Mouse (Mus musculus): ENCODE results near the gene Cdc42ep3. TPM values are rescaled to one million over a fixed set of nuclear protein-coding genes. Genes with fewer than 3 reads are reported as not detected.

Cdc42ep3 gene
- total and polyA plus RNA-seq, 3 experiments, result 3.9 to 30.8 (median 7.6) TPM

DNA sequence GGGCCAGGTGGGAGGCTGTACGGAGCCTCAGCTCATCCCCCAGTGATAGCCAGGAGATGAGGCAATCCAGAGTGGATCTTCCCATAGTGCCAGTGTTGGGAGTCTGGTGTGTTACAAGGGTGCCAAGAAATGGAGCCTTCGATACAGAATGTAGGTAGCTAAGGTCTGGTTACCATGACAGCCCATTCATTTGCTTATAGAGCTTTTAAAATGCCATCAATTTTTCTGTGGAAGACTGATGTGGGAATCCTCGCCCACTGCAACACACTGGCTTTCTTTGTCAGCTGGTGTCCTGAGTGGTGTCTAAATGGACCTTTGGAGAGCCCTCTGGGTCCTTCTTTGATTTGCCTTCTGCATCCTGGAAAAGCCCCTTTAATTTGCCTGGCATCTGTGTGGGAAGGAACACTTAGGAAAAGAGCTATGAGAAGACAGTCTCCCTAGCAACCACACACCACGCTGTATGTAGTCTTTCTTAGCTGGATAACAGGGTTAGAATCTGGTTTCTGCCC lies 28.0 kb downstream of the Cdc42ep3 start:
- in situ Hi-C loops (cut with MboI; ENCODE audit: low pct_ligation_motif_present, low pct_unique_long_range_greater_than_20kb, low sequenced_read_pairs), result no loop called here
- H3K4me1 ChIP-seq (ENCODE audit: control insufficient read depth in 1 of 2, insufficient read depth in 2 of 2), result peaks cover 0 to 2% of the 10 kb centered on the region in 2 experiments; a peak in 1 of 4 replicates
- H3K9ac ChIP-seq (ENCODE audit: insufficient read depth, low read depth), result no peak overlapping the region

DNA sequence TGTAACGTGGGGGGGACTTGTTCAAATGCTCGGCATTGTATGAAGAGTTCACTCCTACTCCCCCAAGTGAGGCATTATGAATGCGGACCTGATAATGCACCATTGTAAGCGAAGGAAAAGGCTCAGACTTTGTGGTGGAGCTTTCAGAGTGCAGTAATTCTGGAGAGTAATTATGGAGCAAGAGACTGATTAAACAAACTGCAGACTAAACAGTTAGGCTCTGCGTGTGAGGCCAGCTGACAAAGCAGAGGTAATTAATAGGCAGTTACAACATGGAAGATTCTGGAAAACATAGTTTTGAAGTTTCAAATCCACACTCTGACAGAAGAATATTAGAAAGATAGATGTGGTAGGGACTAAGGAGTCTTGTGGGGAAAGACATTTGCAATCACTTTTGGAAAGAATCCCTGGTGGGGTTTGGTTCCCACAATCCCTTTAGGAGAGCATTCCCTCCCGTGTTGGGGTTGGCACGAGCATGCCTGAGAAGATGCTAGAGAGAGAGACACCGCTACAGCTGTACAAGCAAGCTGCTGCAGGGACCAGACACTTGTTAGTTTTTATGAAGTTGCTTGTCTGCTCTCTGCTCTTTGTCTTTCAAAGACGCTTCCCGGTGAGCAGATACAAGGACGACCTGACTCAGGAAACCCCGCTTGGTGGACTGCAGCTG lies 37.7 kb downstream of the Cdc42ep3 start:
- Histone ChIP-seq H3K4me2 (ENCODE audit: insufficient read depth, low read depth, poor library complexity, severe bottlenecking) (no peak overlapping the region), H3K27me3 (replicated peaks) (no peaks in the 10 kb centered on the region), H3K36me3 (replicated peaks in 1 of 2; ENCODE audit: control insufficient read depth in 1 of 2, insufficient read depth in 1 of 2, low read length in 1 of 2) (no peaks in the 10 kb centered on the region), H3K9me3 (replicated peaks; ENCODE audit: low read length) (no peaks in the 10 kb centered on the region), H3K4me3 (replicated peaks in 1 of 3; ENCODE audit: low read depth in 2 of 3, low read length in 2 of 3, poor library complexity in 1 of 3) (no peak overlapping the region), H3K79me2 (replicated peaks; ENCODE audit: control insufficient read depth, extremely low read depth, insufficient read depth, poor library complexity, severe bottlenecking) (no peaks in the 10 kb centered on the region), H3K9ac (ENCODE audit: insufficient read depth, low read depth) (no peak overlapping the region), H3K27ac (ENCODE audit: insufficient read depth, low read depth) (no peak overlapping the region), H3K4me1 (ENCODE audit: control insufficient read depth in 1 of 2, insufficient read depth in 2 of 2) (no peaks in the 10 kb centered on the region)
- DNase-seq (ENCODE audit: extremely low read depth), result no peak
- dilution Hi-C loops (cut with MboI; ENCODE audit: extremely low pct_ligation_motif_present, extremely low pct_unique_long_range_greater_than_20kb, low sequenced_read_pairs) (no loop called here), in situ Hi-C loops (cut with MboI; ENCODE audit: low pct_ligation_motif_present, low pct_unique_long_range_greater_than_20kb, low sequenced_read_pairs) (no loop called here)
- no peak for TF ChIP-seq MYC (IDR thresholded peaks at IDR 0.05; ENCODE audit: low read depth, low read length)
- no peak for TF ChIP-seq TCF12 (IDR thresholded peaks at IDR 0.05; ENCODE audit: low read depth, low read length)
- TF ChIP-seq UBTF (IDR thresholded peaks at IDR 0.05; ENCODE audit: low read depth, low read length), result no peak
- TF ChIP-seq ZMIZ1 (IDR thresholded peaks at IDR 0.05; ENCODE audit: low read depth, low read length), result no peak
- TF ChIP-seq SMC3 (IDR thresholded peaks at IDR 0.05; ENCODE audit: low read depth, low read length), result no peak
- TF ChIP-seq KAT2A (IDR thresholded peaks at IDR 0.05; ENCODE audit: insufficient replicate concordance, low read length), result no peak
- TF ChIP-seq POLR2A (IDR thresholded peaks at IDR 0.05; ENCODE audit: low read depth, low read length), result no peak
- TF ChIP-seq NELFE (IDR thresholded peaks at IDR 0.05; ENCODE audit: low read depth, low read length), result no peak
- no peak for TF ChIP-seq CHD2 (IDR thresholded peaks at IDR 0.05; ENCODE audit: low read length)
- no peak for TF ChIP-seq GABPA (IDR thresholded peaks at IDR 0.05; ENCODE audit: insufficient replicate concordance, low read depth, low read length)
- no peak for TF ChIP-seq JUND (conservative IDR thresholded peaks at IDR 0.05; ENCODE audit: low read depth, low read length)
- TF ChIP-seq EP300 (IDR thresholded peaks at IDR 0.05; ENCODE audit: low read length), result no peak
- no peak for TF ChIP-seq ZNF384 (IDR thresholded peaks at IDR 0.05; ENCODE audit: low read depth, low read length)
- no peak for TF ChIP-seq CTCF (conservative IDR thresholded peaks at IDR 0.05 in 1 of 2, IDR thresholded peaks at IDR 0.05 in 1 of 2; ENCODE audit: low read depth in 2 of 2, low read length in 2 of 2)
- no peak for TF ChIP-seq ZC3H11A (IDR thresholded peaks at IDR 0.05; ENCODE audit: low read depth, low read length)
- no peak for TF ChIP-seq BHLHE40 (IDR thresholded peaks at IDR 0.05; ENCODE audit: low read depth, low read length)

More for the DNA sequence above, 28.0 kb downstream of the Cdc42ep3 start:
- H3K4me3 ChIP-seq (replicated peaks in 1 of 3; ENCODE audit: low read depth in 2 of 3, low read length in 2 of 3, poor library complexity in 1 of 3), result no peak overlapping the region
- no peak for DNase-seq (ENCODE audit: extremely low read depth)
- no peaks in the 10 kb centered on the region for H3K36me3 ChIP-seq (replicated peaks in 1 of 2; ENCODE audit: control insufficient read depth in 1 of 2, insufficient read depth in 1 of 2, low read length in 1 of 2)
- no peaks in the 10 kb centered on the region for H3K79me2 ChIP-seq (replicated peaks; ENCODE audit: control insufficient read depth, extremely low read depth, insufficient read depth, poor library complexity, severe bottlenecking)
- no peaks in the 10 kb centered on the region for H3K27me3 ChIP-seq (replicated peaks)
- H3K27ac ChIP-seq (ENCODE audit: insufficient read depth, low read depth), result no peak overlapping the region
- no peak overlapping the region for H3K4me2 ChIP-seq (ENCODE audit: insufficient read depth, low read depth, poor library complexity, severe bottlenecking)
- TF ChIP-seq POLR2AphosphoS2 (IDR thresholded peaks at IDR 0.05; ENCODE audit: low read depth, low read length), result no peak
- no peak for TF ChIP-seq CHD2 (IDR thresholded peaks at IDR 0.05; ENCODE audit: low read length)
- no peak for TF ChIP-seq ZKSCAN1 (IDR thresholded peaks at IDR 0.05; ENCODE audit: borderline replicate concordance, low read depth, low read length)
- TF ChIP-seq USF2 (conservative IDR thresholded peaks at IDR 0.05; ENCODE audit: low read depth, low read length), result no peak
- TF ChIP-seq JUND (conservative IDR thresholded peaks at IDR 0.05; ENCODE audit: low read depth, low read length), result no peak
- no peak for TF ChIP-seq MYC (IDR thresholded peaks at IDR 0.05; ENCODE audit: low read depth, low read length)
- no peak for TF ChIP-seq IRF4 (IDR thresholded peaks at IDR 0.05; ENCODE audit: low read depth, low read length)
- no peak for TF ChIP-seq ZMIZ1 (IDR thresholded peaks at IDR 0.05; ENCODE audit: low read depth, low read length)
- TF ChIP-seq MXI1 (IDR thresholded peaks at IDR 0.05; ENCODE audit: low read depth, low read length), result no peak
- TF ChIP-seq JUN (IDR thresholded peaks at IDR 0.05; ENCODE audit: insufficient read depth, low read depth, low read length), result no peak
- TF ChIP-seq SIN3A (IDR thresholded peaks at IDR 0.05; ENCODE audit: low read length), result no peak
- H3K9me3 ChIP-seq (replicated peaks; ENCODE audit: low read length), result no peaks in the 10 kb centered on the region
- dilution Hi-C loops (cut with MboI; ENCODE audit: extremely low pct_ligation_motif_present, extremely low pct_unique_long_range_greater_than_20kb, low sequenced_read_pairs), result no loop called here
